Mouse (Mus musculus): ENCODE measurements around the gene Drg1. TPM values are rescaled to one million over a fixed set of nuclear protein-coding genes. Genes with fewer than 3 reads are reported as not detected.
"Not testable (repeated sequence)": the region's sequence is repeated elsewhere in the genome, so short reads cannot be mapped to it uniquely, and the experiment has no call there.

Gene Drg1
- total RNA-seq, 2 experiments from 2014 or later: 92.5 to 93.4 TPM

GRCm38 (mm10) chr11:3140967-3141535 is 125.2 kb downstream of the Drg1 start:
- DNase-seq (ENCODE audit: low spot score in 2 of 2): not testable (repeated sequence)

DNA sequence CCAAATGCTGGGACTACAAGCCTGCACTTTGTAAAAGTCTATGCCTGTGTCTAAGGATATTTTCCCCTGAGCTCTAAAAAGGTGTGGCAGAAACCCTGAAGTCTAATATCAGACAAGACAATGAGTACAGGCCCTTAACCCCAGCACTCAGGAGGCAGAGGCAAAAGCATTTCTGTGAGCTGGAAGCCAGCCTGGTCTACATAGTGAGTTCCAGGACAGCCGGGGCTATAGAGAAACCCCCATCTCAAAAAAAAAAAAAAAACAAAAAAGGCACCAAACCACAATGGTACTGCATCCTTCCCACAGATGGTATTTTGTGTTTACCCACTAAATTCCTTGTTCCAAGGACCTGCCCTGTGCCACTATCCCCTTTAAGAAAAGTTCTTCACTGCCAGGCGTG is 127.9 kb downstream of the Drg1 start:
- not testable (repeated sequence) for DNase-seq (ENCODE audit: low spot score in 2 of 2)

Other genes with a start within 250 kb of the Drg1 start
- 10 to 100 TPM; 53.9 to 67.2 TPM for gene Sfi1, start 73.0 kb downstream of the Drg1 start, total RNA-seq (2021)
- 10 to 100 TPM; 61.8 to 75.5 TPM for gene Eif4enif1, start 64.0 kb downstream of the Drg1 start, total RNA-seq (2021)
- gene Patz1, start 22.5 kb upstream of the Drg1 start, total RNA-seq (2021): 10 to 100 TPM; 50.6 to 51.5 TPM
- gene Pik3ip1, start 64.0 kb upstream of the Drg1 start, total RNA-seq (2021): 10 to 100 TPM; 41.6 to 46.5 TPM
- gene Limk2, start 142.8 kb upstream of the Drg1 start, total RNA-seq (2021): 10 to 100 TPM; 90.1 to 97.5 TPM
- gene Rnf185, start 185.9 kb upstream of the Drg1 start, total RNA-seq (2021): 10 to 100 TPM; 30.2 to 32.2 TPM
- 1 to 10 TPM; 2.3 to 2.9 TPM for gene Pla2g3, start 221.9 kb upstream of the Drg1 start, total RNA-seq (2021)
- gene Inpp5j, start 238.4 kb upstream of the Drg1 start, total RNA-seq (2021): 10 to 100 TPM; 79.2 to 82.5 TPM
- gene Selenom, start 248.3 kb upstream of the Drg1 start, total RNA-seq (2021): 100 to 1,000 TPM; 194 to 199 TPM